In the genomic region with DNA sequence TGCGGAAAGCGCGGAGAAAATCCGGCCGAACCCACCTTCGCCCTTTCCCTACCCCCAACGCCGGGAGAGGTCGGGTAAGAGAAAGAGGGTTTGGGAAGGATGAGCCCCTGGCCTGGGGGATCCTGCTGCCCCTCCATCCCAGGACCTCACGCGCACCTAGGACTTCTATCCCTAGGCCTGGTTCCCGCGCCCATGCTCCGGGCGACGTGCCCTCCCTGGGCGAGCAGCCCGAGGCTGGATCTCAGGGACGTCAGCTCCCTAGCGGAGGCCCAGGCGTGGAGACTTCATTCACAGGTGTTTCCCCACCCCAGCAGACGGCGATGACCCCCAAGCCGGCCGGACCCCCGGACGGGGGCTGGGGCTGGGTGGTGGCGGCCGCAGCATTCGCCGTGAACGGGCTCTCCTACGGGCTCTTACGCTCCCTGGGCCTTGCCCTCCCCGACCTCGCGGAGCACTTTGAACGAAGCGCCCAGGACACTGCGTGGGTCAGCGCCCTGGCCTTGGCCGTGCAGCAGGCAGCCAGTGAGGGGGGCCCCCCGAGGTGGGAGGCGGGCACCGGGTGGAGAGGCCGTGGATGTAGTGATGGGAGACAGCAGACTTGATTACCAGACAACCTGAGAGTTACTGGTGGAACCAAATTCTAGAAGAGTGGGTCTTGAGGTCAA, we compare ENCODE assay signal across 9 mouse cellular contexts. TPM values are rescaled to one million over a fixed set of nuclear protein-coding genes. Genes with fewer than 3 reads are reported as not detected.
DNase-seq lines count a peak whose midpoint lies in the region; ATAC-seq and TF ChIP-seq lines count a peak whose summit lies in the region.
"Had no signal": no experiment of that assay in that cellular context is flagged by ENCODE, and none has a peak within 500 bp of the region (broad histone marks: within the 10 kb centered on the region; RNA-seq: fewer than 3 reads in every experiment).

No protein-coding gene starts in this region.

- H3ac ChIP-seq in myocyte (ENCODE audit: control insufficient read depth, insufficient read length): peak overlapping the region; percentile 6

- H3K27me3 ChIP-seq in heart, embryonic 12.5 days (replicated peaks): peaks cover 75% of the 10 kb centered on the region
- H3K27me3 ChIP-seq in myocyte (ENCODE audit: control insufficient read depth, insufficient read depth, insufficient read length): no peaks in the 10 kb centered on the region
- H3K27me3 ChIP-seq: Patski had no signal

- peaks cover 33% of the 10 kb centered on the region for H3K4me1 ChIP-seq in heart, embryonic 12.5 days (replicated peaks)

- WGBS in heart, embryonic 12.5 days: under 1% methylated on average over 46 of the region's 46 CpGs

- peak overlapping the region; percentile 40 for H3K4me3 ChIP-seq in heart, embryonic 12.5 days
- H3K4me3 ChIP-seq in myocyte: peak overlapping the region; percentile 30

- H3K9me3 ChIP-seq in heart, embryonic 12.5 days (replicated peaks): no peaks in the 10 kb centered on the region

- peak; percentile 37; the same call in 1 of the 2 replicates for ATAC-seq in heart, embryonic 12.5 days (ENCODE audit: insufficient number of reproducible peaks, low FRiP score)
- ATAC-seq: Patski had no signal

- peak; percentile 36 to 47 for DNase-seq in layer of hippocampus, postnatal 14 days (ENCODE audit: low spot score in 2 of 2)
- DNase-seq in layer of hippocampus, postnatal 36 days: no peak
- DNase-seq in cerebellum, adult 8-10 months: peak; percentile 73
- DNase-seq in kidney, postnatal 10 days: peak; percentile 74
- no peak for DNase-seq in spleen, adult 18-20 months
- DNase-seq in gastrocnemius, adult 8-10 months (ENCODE audit: low spot score in 2 of 2): no peak

- peak; percentile 12 for TF ChIP-seq POLR2A in myocyte (IDR thresholded peaks at IDR 0.05; ENCODE audit: insufficient read length, low read depth)

- no peaks in the 10 kb centered on the region for H3K79me2 ChIP-seq in myocyte (ENCODE audit: control insufficient read depth, insufficient read depth)

- peak overlapping the region; percentile 46 for H3K9ac ChIP-seq in heart, embryonic 12.5 days

- peak overlapping the region; percentile 72 for H3K4me2 ChIP-seq in heart, embryonic 12.5 days
- peak overlapping the region; percentile 92 for H3K4me2 ChIP-seq in myocyte (ENCODE audit: low read depth)

- H3K36me3 ChIP-seq in heart, embryonic 12.5 days: no peaks in the 10 kb centered on the region
- H3K36me3 ChIP-seq in myocyte (ENCODE audit: control insufficient read depth, insufficient read depth): no peaks in the 10 kb centered on the region

- no peak overlapping the region for H3K27ac ChIP-seq in heart, embryonic 12.5 days (ENCODE audit: poor library complexity, severe bottlenecking)

TF ChIP-seq in myocyte, 11 proteins besides CTCF, POLR2A, EP300 and RAD21:
- TF ChIP-seq CEBPB (IDR thresholded peaks at IDR 0.05; ENCODE audit: insufficient read depth, poor library complexity, severe bottlenecking) (no peak), MYOD1 (IDR thresholded peaks at IDR 0.05; ENCODE audit: control insufficient read depth in 1 of 3, insufficient read length in 2 of 3, low read depth in 2 of 3) (no peak), SRF (IDR thresholded peaks at IDR 0.05; ENCODE audit: control insufficient read depth, insufficient read length, low read depth) (no peak), E2F4 (IDR thresholded peaks at IDR 0.05; ENCODE audit: insufficient read depth) (no peak), POLR2AphosphoS2 (IDR thresholded peaks at IDR 0.05; ENCODE audit: insufficient read length, low read depth) (no peak), USF1 (IDR thresholded peaks at IDR 0.05; ENCODE audit: low read depth) (no peak), MAX (IDR thresholded peaks at IDR 0.05; ENCODE audit: low read depth) (no peak), TCF12 (IDR thresholded peaks at IDR 0.05; ENCODE audit: insufficient read depth, poor library complexity, severe bottlenecking) (no peak), TCF3 (IDR thresholded peaks at IDR 0.05; ENCODE audit: insufficient read length, low read depth) (no peak)

RNA-seq across cellular contexts. Expression of a gene that starts 1.8 kb away (rescaled TPM):
- total RNA-seq in layer of hippocampus, postnatal 14 days (2021): 10 to 100 TPM; 26.1 to 32.9 TPM
- 10 to 100 TPM; 30.5 to 34.6 TPM for total RNA-seq in layer of hippocampus, postnatal 36 days (2021)
- polyA plus RNA-seq in heart, embryonic 12.5 days (2016; fragmentation: Nextera tagmentation; extraction: Ambion mirVana): 0.41 and 1.1 TPM in 2 replicates
- polyA plus RNA-seq in myocyte (2012; fragmentation: generic; extraction: Trizol): 17.4 TPM
- under 1 TPM in 2 of 4 experiments, not detected in 2; 0.27 to 0.46 TPM for total RNA-seq in gastrocnemius, adult 8-10 months (2022)

RNA-seq across cellular contexts. Expression of a gene that starts 6.5 kb away (rescaled TPM):
- 10 to 100 TPM in 1 of 2 experiments, 1 to 10 TPM in 1; 9.3 to 12.6 TPM for total RNA-seq in layer of hippocampus, postnatal 14 days (2021)
- total RNA-seq in layer of hippocampus, postnatal 36 days (2021): 1 to 10 TPM; 6.9 to 9.4 TPM
- 7.7 and 9.1 TPM in 2 replicates for polyA plus RNA-seq in heart, embryonic 12.5 days (2016; fragmentation: Nextera tagmentation; extraction: Ambion mirVana)
- 4.8 TPM for polyA plus RNA-seq in myocyte (2012; fragmentation: generic; extraction: Trizol)
- under 1 TPM; 0.13 to 0.89 (median 0.35) TPM for total RNA-seq in gastrocnemius, adult 8-10 months (2022)

RNA-seq across cellular contexts. Expression of a gene that starts 15.3 kb away (rescaled TPM):
- 1 to 10 TPM; 2.7 to 2.9 TPM for total RNA-seq in layer of hippocampus, postnatal 14 days (2021)
- 1 to 10 TPM; 1.1 to 1.3 TPM for total RNA-seq in layer of hippocampus, postnatal 36 days (2021)
- 17.6 and 19.6 TPM in 2 replicates for polyA plus RNA-seq in heart, embryonic 12.5 days (2016; fragmentation: Nextera tagmentation; extraction: Ambion mirVana)
- polyA plus RNA-seq in myocyte (2012; fragmentation: generic; extraction: Trizol): 2.8 TPM
- total RNA-seq in gastrocnemius, adult 8-10 months (2022): 1 to 10 TPM; 1.2 to 3.9 (median 2.3) TPM
- polyA plus RNA-seq: Patski had no signal

RNA-seq across cellular contexts. Expression of a gene that starts 23.4 kb away (rescaled TPM):
- 10 to 100 TPM; 42.3 to 47.7 TPM for total RNA-seq in layer of hippocampus, postnatal 14 days (2021)
- total RNA-seq in layer of hippocampus, postnatal 36 days (2021): 10 to 100 TPM; 41.4 to 45.6 TPM
- 125 and 126 TPM in 2 replicates for polyA plus RNA-seq in heart, embryonic 12.5 days (2016; fragmentation: Nextera tagmentation; extraction: Ambion mirVana)
- polyA plus RNA-seq in myocyte (2012; fragmentation: generic; extraction: Trizol): 75.5 TPM
- 10 to 100 TPM; 29.8 to 36.3 (median 35.5) TPM for total RNA-seq in gastrocnemius, adult 8-10 months (2022)

RNA-seq across cellular contexts. Expression of a gene that starts 25.3 kb away (rescaled TPM):
- 1 to 10 TPM; 7.2 to 7.9 TPM for total RNA-seq in layer of hippocampus, postnatal 14 days (2021)
- 1 to 10 TPM; 3.9 to 5.1 TPM for total RNA-seq in layer of hippocampus, postnatal 36 days (2021)
- polyA plus RNA-seq in heart, embryonic 12.5 days (2016; fragmentation: Nextera tagmentation; extraction: Ambion mirVana): 9.0 and 9.5 TPM in 2 replicates
- 9.2 TPM for polyA plus RNA-seq in myocyte (2012; fragmentation: generic; extraction: Trizol)
- 1 to 10 TPM; 1.6 to 3.3 (median 3.0) TPM for total RNA-seq in gastrocnemius, adult 8-10 months (2022)

Comparison
In these comparisons a context has a peak if more than half of its experiments do, and no peak if none do; other contexts are left out.
1. DNase-seq: peak in layer of hippocampus, postnatal 14 days (2 of 2), cerebellum, adult 8-10 months (single experiment) and kidney, postnatal 10 days (single experiment); none in layer of hippocampus, postnatal 36 days (0 of 2), spleen, adult 18-20 months (0 of 2) and gastrocnemius, adult 8-10 months (0 of 2).
2. RNA of a gene that starts 1.8 kb away (total RNA-seq): 30.5 to 34.6 TPM in layer of hippocampus, postnatal 36 days and 26.1 to 32.9 TPM in layer of hippocampus, postnatal 14 days; 0.27 to 0.46 TPM in gastrocnemius, adult 8-10 months; every median in the first group is over 10 times any median in the second.
3. RNA of a gene that starts 6.5 kb away (total RNA-seq): 9.3 to 12.6 TPM in layer of hippocampus, postnatal 14 days and 6.9 to 9.4 TPM in layer of hippocampus, postnatal 36 days; 0.13 to 0.89 TPM in gastrocnemius, adult 8-10 months; every median in the first group is over 4 times any median in the second.